Mouse (Mus musculus): Measurements from ENCODE around the gene Mrpl38. TPM values are rescaled to one million over a fixed set of nuclear protein-coding genes. Genes with fewer than 3 reads are reported as not detected.

Gene Mrpl38
- polyA plus RNA-seq, 1 experiment from 2014 or later, result 90.7 TPM

- Histone ChIP-seq H3K36me3 (peaks cover 10% of the 10 kb centered on the region), H3K4me3 (peak overlapping the region; percentile 85), H3K4me1 (replicated peaks) (peaks cover 62% of the 10 kb centered on the region), H3K27ac (peak overlapping the region; percentile 96), H3K4me2 (peak overlapping the region; percentile 81), H3K9ac (peak overlapping the region; percentile 83), H3K9me3 (replicated peaks) (no peaks in the 10 kb centered on the region), H3K27me3 (no peaks in the 10 kb centered on the region)
- 13% methylated on average over 23 of the region's 23 CpGs for WGBS
- ATAC-seq (replicated peaks; ENCODE audit: insufficient number of reproducible peaks, insufficient read depth, low FRiP score, low read depth), result no peak
These were observed 30.1 kb downstream of the Mrpl38 start for GRCm38 (mm10) chr11:116108464-116109137.

GRCm38 (mm10) chr11:116107777-116108285, 30.8 kb downstream of the Mrpl38 start:
- no peak for ATAC-seq (replicated peaks; ENCODE audit: insufficient number of reproducible peaks, insufficient read depth, low FRiP score, low read depth)
- H3K27ac ChIP-seq, result peak overlapping the region; percentile 96
- no peaks in the 10 kb centered on the region for H3K9me3 ChIP-seq (replicated peaks)
- no peaks in the 10 kb centered on the region for H3K27me3 ChIP-seq
- H3K9ac ChIP-seq, result peak overlapping the region; percentile 83
- peaks cover 10% of the 10 kb centered on the region for H3K36me3 ChIP-seq
- 41% methylated on average over 19 of the region's 19 CpGs for WGBS
- peak overlapping the region; percentile 85 for H3K4me3 ChIP-seq
- peak overlapping the region; percentile 81 for H3K4me2 ChIP-seq
- peaks cover 70% of the 10 kb centered on the region for H3K4me1 ChIP-seq (replicated peaks)

GRCm38 (mm10) chr11:116106963-116107776, 31.5 kb downstream of the Mrpl38 start:
- no peaks in the 10 kb centered on the region for H3K9me3 ChIP-seq (replicated peaks)
- H3K9ac ChIP-seq, result peak overlapping the region; percentile 83
- peaks cover 74% of the 10 kb centered on the region for H3K4me1 ChIP-seq (replicated peaks)
- H3K4me3 ChIP-seq, result peak overlapping the region; percentile 85
- peak overlapping the region; percentile 81 for H3K4me2 ChIP-seq
- peak overlapping the region; percentile 96 for H3K27ac ChIP-seq
- peaks cover 10% of the 10 kb centered on the region for H3K36me3 ChIP-seq
- WGBS, result 44% methylated on average over 14 of the region's 14 CpGs
- no peak for ATAC-seq (replicated peaks; ENCODE audit: insufficient number of reproducible peaks, insufficient read depth, low FRiP score, low read depth)
- H3K27me3 ChIP-seq, result no peaks in the 10 kb centered on the region

- no peak overlapping the region for H3K9ac ChIP-seq
- no peaks in the 10 kb centered on the region for H3K9me3 ChIP-seq (replicated peaks)
- peak overlapping the region; percentile 85 for H3K4me3 ChIP-seq
- peak overlapping the region; percentile 81 for H3K4me2 ChIP-seq
- H3K4me1 ChIP-seq (replicated peaks), result peaks cover 82% of the 10 kb centered on the region
- H3K36me3 ChIP-seq, result peaks cover 10% of the 10 kb centered on the region
- no peak for ATAC-seq (replicated peaks; ENCODE audit: insufficient number of reproducible peaks, insufficient read depth, low FRiP score, low read depth)
- WGBS, result 37% methylated on average over 32 of the region's 32 CpGs
- H3K27me3 ChIP-seq, result no peaks in the 10 kb centered on the region
- peak overlapping the region; percentile 96 for H3K27ac ChIP-seq
These were observed 32.3 kb downstream of the Mrpl38 start for GRCm38 (mm10) chr11:116106154-116106962.

GRCm38 (mm10) chr11:116105065-116105464, 33.6 kb downstream of the Mrpl38 start:
- WGBS, result 87% methylated on average over 2 of the region's 2 CpGs

GRCm38 (mm10) chr11:116104006-116104646, 34.5 kb downstream of the Mrpl38 start:
- H3K4me3 ChIP-seq, result no peak overlapping the region
- H3K27me3 ChIP-seq, result no peaks in the 10 kb centered on the region
- peak; percentile 72 for ATAC-seq (replicated peaks; ENCODE audit: insufficient number of reproducible peaks, insufficient read depth, low FRiP score, low read depth)
- peak overlapping the region; percentile 22 for H3K9ac ChIP-seq
- peaks cover 92% of the 10 kb centered on the region for H3K4me1 ChIP-seq (replicated peaks)
- H3K9me3 ChIP-seq (replicated peaks), result no peaks in the 10 kb centered on the region
- peak overlapping the region; percentile 96 for H3K27ac ChIP-seq
- peak overlapping the region; percentile 30 for H3K4me2 ChIP-seq
- H3K36me3 ChIP-seq, result peaks cover 10% of the 10 kb centered on the region
- 24% methylated on average over 14 of the region's 14 CpGs for WGBS

More at GRCm38 (mm10) chr11:116105065-116105464, 33.6 kb downstream of the Mrpl38 start:
- Histone ChIP-seq H3K36me3 (peaks cover 10% of the 10 kb centered on the region), H3K4me3 (no peak overlapping the region), H3K4me2 (no peak overlapping the region), H3K27ac (peak overlapping the region; percentile 96), H3K9me3 (replicated peaks) (no peaks in the 10 kb centered on the region), H3K27me3 (no peaks in the 10 kb centered on the region), H3K9ac (no peak overlapping the region), H3K4me1 (replicated peaks) (peaks cover 89% of the 10 kb centered on the region)
- no peak for ATAC-seq (replicated peaks; ENCODE audit: insufficient number of reproducible peaks, insufficient read depth, low FRiP score, low read depth)

GRCm38 (mm10) chr11:116103572-116103971, 35.1 kb downstream of the Mrpl38 start:
- Histone ChIP-seq H3K36me3 (peaks cover 10% of the 10 kb centered on the region), H3K4me1 (replicated peaks) (peaks cover 96% of the 10 kb centered on the region), H3K9me3 (replicated peaks) (no peaks in the 10 kb centered on the region), H3K27me3 (no peaks in the 10 kb centered on the region), H3K9ac (0 out of 2 replicates have a peak overlapping the region, but pooled peaks have one; percentile 16), H3K4me2 (peak overlapping the region; percentile 30), H3K27ac (peak overlapping the region; percentile 96), H3K4me3 (no peak overlapping the region)
- no peak for ATAC-seq (replicated peaks; ENCODE audit: insufficient number of reproducible peaks, insufficient read depth, low FRiP score, low read depth)
- 40% methylated on average over 11 of the region's 12 CpGs for WGBS

GRCm38 (mm10) chr11:116102472-116102871, 36.2 kb downstream of the Mrpl38 start:
- H3K4me1 ChIP-seq (replicated peaks), result peaks cover 85% of the 10 kb centered on the region
- peak overlapping the region; percentile 12; the same call in 1 of the 2 replicates for H3K4me2 ChIP-seq
- 52% methylated on average over 3 of the region's 4 CpGs for WGBS
- 0 out of 2 replicates have a peak, but pooled peaks have one; percentile 28 for ATAC-seq (replicated peaks; ENCODE audit: insufficient number of reproducible peaks, insufficient read depth, low FRiP score, low read depth)
- H3K4me3 ChIP-seq, result no peak overlapping the region
- H3K27ac ChIP-seq, result peak overlapping the region; percentile 96
- no peaks in the 10 kb centered on the region for H3K27me3 ChIP-seq
- H3K9ac ChIP-seq, result peak overlapping the region; percentile 40; the same call in 1 of the 2 replicates
- H3K9me3 ChIP-seq (replicated peaks), result no peaks in the 10 kb centered on the region
- H3K36me3 ChIP-seq, result peaks cover 10% of the 10 kb centered on the region

- Histone ChIP-seq H3K27ac (peak overlapping the region; percentile 96), H3K4me1 (replicated peaks) (peaks cover 79% of the 10 kb centered on the region), H3K4me2 (peak overlapping the region; percentile 12; the same call in 1 of the 2 replicates), H3K36me3 (peaks cover 10% of the 10 kb centered on the region), H3K9me3 (replicated peaks) (no peaks in the 10 kb centered on the region), H3K4me3 (no peak overlapping the region), H3K9ac (peak overlapping the region; percentile 40), H3K27me3 (no peaks in the 10 kb centered on the region)
- WGBS, result 25% methylated on average over 11 of the region's 11 CpGs
- ATAC-seq (replicated peaks; ENCODE audit: insufficient number of reproducible peaks, insufficient read depth, low FRiP score, low read depth), result peak; percentile 60
These were observed 36.7 kb downstream of the Mrpl38 start for GRCm38 (mm10) chr11:116101931-116102381.

- WGBS, result 78% methylated on average over 7 of the region's 7 CpGs
- H3K9ac ChIP-seq, result no peak overlapping the region; the same call in 1 of the 2 replicates
- H3K27me3 ChIP-seq, result no peaks in the 10 kb centered on the region
- no peak overlapping the region for H3K4me2 ChIP-seq
- peak overlapping the region; percentile 96 for H3K27ac ChIP-seq
- H3K4me1 ChIP-seq (replicated peaks), result peaks cover 68% of the 10 kb centered on the region
- H3K4me3 ChIP-seq, result no peak overlapping the region
- no peaks in the 10 kb centered on the region for H3K9me3 ChIP-seq (replicated peaks)
- peaks cover 5% of the 10 kb centered on the region for H3K36me3 ChIP-seq
- ATAC-seq (replicated peaks; ENCODE audit: insufficient number of reproducible peaks, insufficient read depth, low FRiP score, low read depth), result no peak
These were observed 37.8 kb downstream of the Mrpl38 start for GRCm38 (mm10) chr11:116100839-116101238.

All from heart, embryonic 15.5 days (tissue).